In the genomic region with DNA sequence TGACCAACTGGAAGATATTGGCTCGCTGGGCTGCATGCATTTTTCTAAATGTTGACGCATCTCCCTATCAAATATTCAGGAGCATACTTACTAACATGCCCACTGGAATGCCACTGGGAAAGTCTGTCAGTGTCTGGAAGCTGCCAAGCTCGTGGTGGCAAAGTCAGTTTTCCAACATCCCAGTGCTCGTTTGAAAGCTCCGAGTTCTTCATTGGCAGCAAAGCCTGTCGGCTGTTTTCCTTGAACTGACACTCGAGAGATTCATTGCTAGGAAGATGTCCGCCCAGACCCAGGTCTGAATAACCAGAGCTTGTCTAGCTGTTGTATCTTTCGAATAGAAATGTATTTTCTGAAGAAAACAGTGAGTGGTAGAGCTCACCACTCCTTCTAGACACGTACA, we compare ENCODE assay signal across 16 mouse cellular contexts.
"Had no signal": no experiment of that assay in that cellular context is flagged by ENCODE, and none has a peak within 500 bp of the region (broad histone marks: within the 10 kb centered on the region; RNA-seq: fewer than 3 reads in every experiment).

No protein-coding gene starts in this region.

- H3K27me3 ChIP-seq: midbrain, embryonic 12.5 days; neural tube, embryonic 13.5 days; stomach, embryonic 15.5 days had no signal

- DNase-seq: lung, adult 18-20 months; lung, embryonic 14.5 days; lung, postnatal 10 days; lung, postnatal 4 days; midbrain, embryonic 14.5 days; right cerebral cortex, postnatal 14 days; thymus, adult 2 months; thymus, postnatal 25 days; thymus, postnatal 4 days had no signal

- H3K4me3 ChIP-seq: midbrain, embryonic 10.5 days; midbrain, embryonic 12.5 days; myocyte; neural tube, embryonic 13.5 days; stomach, embryonic 15.5 days had no signal

- H3K9me3 ChIP-seq: midbrain, embryonic 10.5 days; midbrain, embryonic 12.5 days; neural tube, embryonic 13.5 days; stomach, embryonic 15.5 days had no signal

- ATAC-seq: midbrain, embryonic 16.5 days had no signal

- H3K27ac ChIP-seq: midbrain, embryonic 10.5 days; midbrain, embryonic 12.5 days; neural tube, embryonic 13.5 days; stomach, embryonic 15.5 days; stomach, postnatal 0 days had no signal

- H3K4me1 ChIP-seq: midbrain, embryonic 10.5 days; midbrain, embryonic 12.5 days; neural tube, embryonic 13.5 days; stomach, embryonic 15.5 days had no signal

- H3K4me2 ChIP-seq: lung, embryonic 14.5 days; midbrain, embryonic 12.5 days; neural tube, embryonic 13.5 days; stomach, embryonic 15.5 days had no signal

- H3K36me3 ChIP-seq: midbrain, embryonic 10.5 days; midbrain, embryonic 12.5 days; neural tube, embryonic 13.5 days; stomach, embryonic 15.5 days had no signal

- H3K9ac ChIP-seq: lung, embryonic 14.5 days; midbrain, embryonic 12.5 days; neural tube, embryonic 13.5 days; stomach, embryonic 15.5 days had no signal
